Mouse (Mus musculus): Measurements from ENCODE around the gene Slc6a18.

- TF ChIP-seq GATA1 (IDR thresholded peaks at IDR 0.05; ENCODE audit: borderline replicate concordance, low read length) (no peak), TAL1 (conservative IDR thresholded peaks at IDR 0.05; ENCODE audit: low read depth, low read length) (no peak), GATA2 (IDR thresholded peaks at IDR 0.05; ENCODE audit: borderline replicate concordance, low read depth, low read length) (no peak), CTCF (IDR thresholded peaks at IDR 0.05; ENCODE audit: low read depth, low read length) (no peak), POLR2AphosphoS5 (IDR thresholded peaks at IDR 0.05; ENCODE audit: insufficient replicate concordance, low read depth, low read length) (no peak)
These were observed 59.4 kb downstream of the Slc6a18 start for GRCm38 (mm10) chr13:73618406-73618805.

Data from G1E (cell line).